Mouse (Mus musculus) intestine, embryonic 16.5 days (tissue): Measurements from ENCODE around the gene Nfat5. TPM values are rescaled to one million over a fixed set of nuclear protein-coding genes. Genes with fewer than 3 reads are reported as not detected.

Source experiments
- ATAC-seq: fragments of 200-750 bp; cut with Nextera tagmentation; 2 replicates; pipeline ENCODE4 v1.8.0; 2017; ENCODE audit warnings: moderate TSS enrichment, moderate library complexity
- H3K27ac ChIP-seq: fragments of 300-500 bp; sonication (generic); 2 replicates; pipeline ENCODE4 v1.5.1; 2014; ENCODE audit warnings: mild to moderate bottlenecking, low read length
- H3K27me3 ChIP-seq: fragments of 300-500 bp; sonication (generic); replicated peaks from 2 replicates; pipeline ENCODE4 v1.6.1; 2014; ENCODE audit warnings: low read length, control low read depth, mixed read lengths; ENCODE audit not compliant: control insufficient read depth, insufficient read depth
- H3K36me3 ChIP-seq: fragments of 300-500 bp; sonication (generic); 2 replicates; pipeline ENCODE4 v1.6.1; 2014; ENCODE audit warnings: low read length, control low read depth; ENCODE audit not compliant: control insufficient read depth, insufficient read depth
- H3K4me1 ChIP-seq: fragments of 300-500 bp; sonication (generic); 2 replicates; pipeline ENCODE4 v1.6.1; 2014; ENCODE audit warnings: low read length, control low read depth, mixed read lengths; ENCODE audit not compliant: control insufficient read depth, insufficient read depth
- H3K4me2 ChIP-seq: fragments of 300-500 bp; sonication (generic); 2 replicates; pipeline ENCODE4 v1.6.1; 2014; ENCODE audit warnings: low read depth, low read length, control low read depth
- H3K4me3 ChIP-seq: fragments of 300-500 bp; sonication (generic); 2 replicates; pipeline ENCODE4 v1.5.1; 2014; ENCODE audit warnings: mild to moderate bottlenecking, low read length
- H3K9ac ChIP-seq: fragments of 300-500 bp; sonication (generic); 2 replicates; pipeline ENCODE4 v1.6.1; 2014; ENCODE audit warnings: low read depth, low read length
- H3K9me3 ChIP-seq: fragments of 300-500 bp; sonication (generic); 2 replicates; pipeline ENCODE4 v1.6.1; 2016; ENCODE audit warnings: low read length, control low read depth; ENCODE audit not compliant: control insufficient read depth
- WGBS: fragments of 180-500 bp; shearing (Covaris S2); extraction: QIAGEN DNeasy Blood & Tissue Kit; methylation state at CpG from one replicate; pipeline ENCODE4 v1.1.7; 2014; 5-methylcytosine and 5-hydroxymethylcytosine counted together
- polyA plus RNA-seq: library from polyadenylated mRNA; unstranded; fragments of >200 nt; fragmentation: Nextera tagmentation; extraction: Ambion mirVana; gene quantifications from 2 replicates; pipeline ENCODE4 v1.2.1, GENCODE M21; 2015

The Nfat5 gene
- polyA plus RNA-seq: 5.4 and 5.9 TPM in 2 replicates

- H3K4me2 ChIP-seq: peak within 1 kb of the TSS; percentile 60
- H3K4me1 ChIP-seq: peaks cover 9% of the 10 kb centered on the region
- H3K36me3 ChIP-seq: no peaks in the 10 kb centered on the region
- peak within 1 kb of the TSS; percentile 98 for H3K4me3 ChIP-seq
- peak within 1 kb of the TSS; percentile 96 for H3K9ac ChIP-seq
- peak within 1 kb of the TSS; percentile 94 for H3K27ac ChIP-seq
- ATAC-seq: peak; percentile 95
- no peaks in the 10 kb centered on the region for H3K9me3 ChIP-seq
- no peaks in the 10 kb centered on the region for H3K27me3 ChIP-seq
- 0% methylated on average over 48 of the region's 49 CpGs for WGBS
These were observed at the start of gene Nfat5 for GRCm38 (mm10) chr8:107292928-107293601. TSS of gene Nfat5 (plus strand) at chr8:107293470.

- 66% methylated on average over 8 of the region's 8 CpGs for WGBS
- no peaks in the 10 kb centered on the region for H3K27me3 ChIP-seq
- H3K4me3 ChIP-seq: no peak overlapping the region
- H3K27ac ChIP-seq: no peak overlapping the region
- H3K9ac ChIP-seq: no peak overlapping the region
- no peaks in the 10 kb centered on the region for H3K9me3 ChIP-seq
- H3K4me2 ChIP-seq: no peak overlapping the region
- ATAC-seq: no peak
- no peaks in the 10 kb centered on the region for H3K4me1 ChIP-seq
- no peaks in the 10 kb centered on the region for H3K36me3 ChIP-seq
These were observed 49.1 kb upstream of the Nfat5 start for GRCm38 (mm10) chr8:107244218-107244617.

GRCm38 (mm10) chr8:107248456-107248855 is 44.8 kb upstream of the Nfat5 start:
- Histone ChIP-seq H3K9ac (no peak overlapping the region), H3K27me3 (no peaks in the 10 kb centered on the region), H3K27ac (no peak overlapping the region), H3K36me3 (no peaks in the 10 kb centered on the region), H3K4me1 (no peaks in the 10 kb centered on the region), H3K4me3 (no peak overlapping the region), H3K4me2 (no peak overlapping the region), H3K9me3 (no peaks in the 10 kb centered on the region)
- 52% methylated on average over 6 of the region's 6 CpGs for WGBS
- ATAC-seq: no peak

- Histone ChIP-seq H3K4me1 (peaks cover 15% of the 10 kb centered on the region), H3K4me2 (no peak overlapping the region), H3K27ac (no peak overlapping the region), H3K9me3 (no peaks in the 10 kb centered on the region), H3K4me3 (no peak overlapping the region), H3K27me3 (no peaks in the 10 kb centered on the region), H3K36me3 (no peaks in the 10 kb centered on the region), H3K9ac (no peak overlapping the region)
- peak; percentile 25; the same call in 1 of the 2 replicates for ATAC-seq
- WGBS: 66% methylated on average over 5 of the region's 5 CpGs
These were observed 41.7 kb upstream of the Nfat5 start for GRCm38 (mm10) chr8:107251481-107252104.

GRCm38 (mm10) chr8:107253121-107253520 is 40.1 kb upstream of the Nfat5 start:
- Histone ChIP-seq H3K36me3 (no peaks in the 10 kb centered on the region), H3K4me1 (peaks cover 15% of the 10 kb centered on the region), H3K9me3 (no peaks in the 10 kb centered on the region), H3K27ac (no peak overlapping the region), H3K4me3 (no peak overlapping the region), H3K9ac (no peak overlapping the region), H3K27me3 (no peaks in the 10 kb centered on the region), H3K4me2 (no peak overlapping the region)
- no peak for ATAC-seq
- WGBS: 61% methylated on average over 6 of the region's 6 CpGs

- no peak for ATAC-seq
- WGBS: 53% methylated on average over 3 of the region's 3 CpGs
- no peak overlapping the region for H3K27ac ChIP-seq
These were observed 38.9 kb upstream of the Nfat5 start for GRCm38 (mm10) chr8:107254403-107254802.

GRCm38 (mm10) chr8:107254951-107255457 is 38.3 kb upstream of the Nfat5 start:
- Histone ChIP-seq H3K4me3 (no peak overlapping the region), H3K4me2 (no peak overlapping the region), H3K9me3 (no peaks in the 10 kb centered on the region), H3K36me3 (no peaks in the 10 kb centered on the region), H3K9ac (no peak overlapping the region), H3K27me3 (no peaks in the 10 kb centered on the region), H3K27ac (peak overlapping the region; percentile 6; the same call in 1 of the 2 replicates), H3K4me1 (peaks cover 15% of the 10 kb centered on the region)
- peak; percentile 70 for ATAC-seq
- 63% methylated on average over 11 of the region's 11 CpGs for WGBS

More at GRCm38 (mm10) chr8:107254403-107254802, 38.9 kb upstream of the Nfat5 start:
- peaks cover 15% of the 10 kb centered on the region for H3K4me1 ChIP-seq
- no peak overlapping the region for H3K9ac ChIP-seq
- no peaks in the 10 kb centered on the region for H3K9me3 ChIP-seq
- H3K4me2 ChIP-seq: no peak overlapping the region
- no peaks in the 10 kb centered on the region for H3K36me3 ChIP-seq
- no peak overlapping the region for H3K4me3 ChIP-seq
- H3K27me3 ChIP-seq: no peaks in the 10 kb centered on the region

GRCm38 (mm10) chr8:107257223-107257622 is 36.0 kb upstream of the Nfat5 start:
- Histone ChIP-seq H3K27me3 (no peaks in the 10 kb centered on the region), H3K27ac (no peak overlapping the region), H3K9me3 (no peaks in the 10 kb centered on the region), H3K4me2 (no peak overlapping the region), H3K36me3 (no peaks in the 10 kb centered on the region), H3K4me3 (no peak overlapping the region), H3K9ac (no peak overlapping the region), H3K4me1 (peaks cover 15% of the 10 kb centered on the region)
- no peak for ATAC-seq
- 68% methylated on average over 5 of the region's 5 CpGs for WGBS

GRCm38 (mm10) chr8:107260120-107260519 is 33.1 kb upstream of the Nfat5 start:
- Histone ChIP-seq H3K27ac (no peak overlapping the region), H3K9me3 (no peaks in the 10 kb centered on the region), H3K9ac (no peak overlapping the region), H3K27me3 (no peaks in the 10 kb centered on the region), H3K4me1 (peaks cover 7% of the 10 kb centered on the region; the same call in 1 of the 2 replicates), H3K4me3 (no peak overlapping the region), H3K4me2 (no peak overlapping the region), H3K36me3 (no peaks in the 10 kb centered on the region)
- ATAC-seq: no peak
- 76% methylated on average over 6 of the region's 6 CpGs for WGBS
